Mouse (Mus musculus) myocyte (in vitro differentiated cells): ENCODE measurements around the gene 3110070M22Rik.
"Not testable (repeated sequence)": the region's sequence is repeated elsewhere in the genome, so short reads cannot be mapped to it uniquely, and the experiment has no call there.

Experiments used
- CEBPB ChIP-seq: IDR thresholded peaks from 2 replicates; pipeline ENCODE4 v1.6.1; 2011; ENCODE audit warnings: mild to moderate bottlenecking, moderate library complexity; ENCODE audit not compliant: poor library complexity, insufficient read depth, severe bottlenecking
- E2F4 ChIP-seq: IDR thresholded peaks from one replicate; pipeline ENCODE4 v1.6.1; 2011; ENCODE audit warnings: mild to moderate bottlenecking, control low read depth, moderate library complexity; ENCODE audit not compliant: insufficient read depth
- MAX ChIP-seq: IDR thresholded peaks from one replicate; pipeline ENCODE4 v1.6.1; 2011; ENCODE audit warnings: low read depth, mild to moderate bottlenecking, control low read depth
- MYOD1 ChIP-seq, 3 experiments: IDR thresholded peaks; one replicate each; pipeline ENCODE4 v1.6.1; 2011; ENCODE audit warnings: control low read depth in 2 of 3, low read depth in 2 of 3, mild to moderate bottlenecking in 2 of 3, moderate library complexity in 1 of 3; ENCODE audit not compliant: insufficient read length in 2 of 3, control insufficient read depth in 1 of 3
- MYOG ChIP-seq, 3 experiments: IDR thresholded peaks; one replicate each; pipeline ENCODE4 v1.6.1; 2011; ENCODE audit warnings: control low read depth in 2 of 3, low read depth in 2 of 3, mild to moderate bottlenecking in 2 of 3; ENCODE audit not compliant: insufficient read length in 2 of 3, control insufficient read depth in 1 of 3, insufficient read depth in 1 of 3
- POLR2A ChIP-seq: IDR thresholded peaks from one replicate; pipeline ENCODE4 v1.6.1; 2011; ENCODE audit warnings: low read depth, mild to moderate bottlenecking, control low read depth, moderate library complexity; ENCODE audit not compliant: insufficient read length
- POLR2AphosphoS2 ChIP-seq: IDR thresholded peaks from one replicate; pipeline ENCODE4 v1.6.1; 2011; ENCODE audit warnings: low read depth, control low read depth; ENCODE audit not compliant: insufficient read length
- REST ChIP-seq: IDR thresholded peaks from one replicate; pipeline ENCODE4 v1.6.1; 2011; ENCODE audit warnings: mild to moderate bottlenecking, control low read depth, moderate library complexity; ENCODE audit not compliant: insufficient read depth, insufficient read length
- TCF12 ChIP-seq: IDR thresholded peaks from one replicate; pipeline ENCODE4 v1.6.1; 2011; ENCODE audit warnings: mild to moderate bottlenecking, control low read depth; ENCODE audit not compliant: poor library complexity, insufficient read depth, severe bottlenecking

DNA sequence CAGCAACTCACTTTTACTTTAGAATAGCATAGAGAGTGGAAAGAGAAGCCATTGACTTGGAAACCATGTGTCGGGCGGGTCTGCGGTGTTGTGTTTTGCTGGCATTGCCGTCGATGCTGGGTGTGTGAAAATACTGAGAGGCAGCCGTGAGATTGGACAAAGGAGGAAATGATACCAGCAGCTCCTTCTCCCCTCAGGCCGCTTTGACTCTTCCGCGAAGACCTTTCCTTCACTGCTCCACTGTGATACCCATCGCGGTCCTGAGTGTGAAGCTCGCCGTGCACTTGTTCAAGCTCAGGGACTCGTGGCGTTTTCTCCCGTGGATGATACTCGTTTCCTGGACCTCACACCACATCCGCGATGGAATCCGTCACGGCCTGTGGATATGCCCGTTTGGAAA lies 6.8 kb upstream of the 3110070M22Rik start:
- TF ChIP-seq POLR2A; REST; E2F4; MYOG (IDR thresholded peaks at IDR 0.05; ENCODE audit: control insufficient read depth in 1 of 3, insufficient read depth in 1 of 3, insufficient read length in 2 of 3, low read depth in 2 of 3); MYOD1 (IDR thresholded peaks at IDR 0.05; ENCODE audit: control insufficient read depth in 1 of 3, insufficient read length in 2 of 3, low read depth in 2 of 3); POLR2AphosphoS2; MAX; TCF12; CEBPB: not testable (repeated sequence)
